Mouse (Mus musculus) embryonic stem cell, embryonic (primary cell): ENCODE results near the gene Chd1.

Experiments used
- CTCF ChIA-PET, 4 experiments: fragments of 300-600 bp in 2 of 4; fragments of 350-600 bp in 2 of 4; sonication (Branson Sonifier 250); formaldehyde crosslinking; loops; one replicate each; lab custom pipeline; 2022; ENCODE audit warnings: inconsistent platforms in 2 of 4; lab: Charles Lee
- POLR2A ChIA-PET, 4 experiments: fragments of 300-600 bp in 2 of 4; fragments of 350-600 bp in 2 of 4; sonication (Branson Sonifier 250); formaldehyde crosslinking; loops; one replicate each; lab custom pipeline; 2022; ENCODE audit warnings: antibody characterized with exemption in 4 of 4, inconsistent platforms in 1 of 4; lab: Charles Lee

The Chd1 gene

GRCm38 (mm10) chr17:15816379-15817095 is 111.8 kb downstream of the Chd1 start:
- ChIA-PET POLR2A (interaction anchor here in 2 of 4 experiments (0.7 to 3.2 kb wide), 3 partner anchors 10 to 252 kb away, joined by 3 to 14 read pairs (median 3); partner anchors contain the start of gene Prdm9 (in 1 of the 2)), CTCF (no interaction called here)

GRCm38 (mm10) chr17:15817096-15817450 is 112.3 kb downstream of the Chd1 start:
- POLR2A ChIA-PET = interaction anchor here in 2 of 4 experiments (0.9 to 3.2 kb wide), 3 partner anchors 8 to 15 kb away, joined by 3 to 14 read pairs (median 4); no protein-coding TSS in a partner anchor
- CTCF ChIA-PET = interaction anchor here in 1 of 4 experiments (0.5 kb wide), 1 partner anchor 12 kb away, joined by 8 read pairs; no protein-coding TSS in a partner anchor

GRCm38 (mm10) chr17:15817634-15818033 is 112.9 kb downstream of the Chd1 start:
- ChIA-PET CTCF (interaction anchor here in 1 of 4 experiments (0.5 kb wide), 1 partner anchor 13 kb away, joined by 8 read pairs; no protein-coding TSS in a partner anchor), POLR2A (interaction anchor here in 2 of 4 experiments (0.9 to 1.6 kb wide), 3 partner anchors 9 to 14 kb away, joined by 3 to 4 read pairs (median 4); no protein-coding TSS in a partner anchor)

DNA sequence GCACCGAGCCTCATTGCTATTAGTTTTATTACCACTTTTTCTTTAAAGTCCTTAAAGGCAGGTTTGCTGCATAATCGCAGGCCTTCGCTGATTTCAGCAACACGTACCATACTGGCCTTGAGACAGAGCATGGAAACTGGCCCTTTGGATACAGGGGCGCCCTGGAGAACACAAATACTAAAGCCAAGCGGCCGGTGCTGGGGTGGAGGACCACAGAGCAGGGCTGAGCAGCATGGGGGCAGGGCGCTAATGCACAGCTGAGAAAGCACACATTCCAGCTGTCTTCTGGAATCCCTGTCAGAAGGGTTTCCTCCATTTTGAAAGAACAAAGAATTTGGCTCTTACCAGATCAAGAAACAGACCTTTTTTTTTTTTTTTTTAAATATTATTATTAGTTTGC is 113.6 kb downstream of the Chd1 start:
- ChIA-PET POLR2A (interaction anchor here in 2 of 4 experiments (1.0 to 1.6 kb wide), 3 partner anchors 8 to 9 kb away, joined by 4 to 5 read pairs (median 4); no protein-coding TSS in a partner anchor), CTCF (no interaction called here)

GRCm38 (mm10) chr17:15820146-15820545 is 115.4 kb downstream of the Chd1 start:
- POLR2A ChIA-PET = no interaction called here
- CTCF ChIA-PET = no interaction called here

- ChIA-PET POLR2A (no interaction called here), CTCF (no interaction called here)
These were observed 116.0 kb downstream of the Chd1 start for GRCm38 (mm10) chr17:15820761-15821160.

GRCm38 (mm10) chr17:15821706-15822105 is 116.9 kb downstream of the Chd1 start:
- CTCF ChIA-PET = no interaction called here
- POLR2A ChIA-PET = interaction anchor here in 1 of 4 experiments (0.7 kb wide), 1 partner anchor 15 kb away, joined by 4 read pairs; no protein-coding TSS in a partner anchor
